Mouse (Mus musculus): Measurements from ENCODE around the gene Pnpla5.

Gene Pnpla5

GRCm38 (mm10) chr15:84065701-84066100, 57.3 kb downstream of the Pnpla5 start:
- no peak for DNase-seq (ENCODE audit: low spot score)

GRCm38 (mm10) chr15:84065140-84065539, 57.8 kb downstream of the Pnpla5 start, which contains the start of gene Efcab6:
Gene Efcab6, minus strand, starts transcription at chr15:84065379.
- no peak for DNase-seq (ENCODE audit: low spot score)
